Mouse (Mus musculus) adrenal gland, postnatal 14 days (tissue): ENCODE measurements at regions not wholly inside any gene's neighbourhood (a gene's known extent, or its start where the extent isn't known, plus 50 kb on each side); places are given as distances from the start of the nearest gene placed in this dataset.

Experiments
- DNase-seq: peaks from one replicate; pipeline ENCODE4 v3.0.0; 2021; ENCODE audit warnings: mixed read lengths

- DNase-seq: no peak
Observed at GRCm38 (mm10) chr13:54847764-54848183, 58.6 kb downstream of the Tspan17 start.

GRCm38 (mm10) chr13:54851131-54851530 is 62.0 kb downstream of the Tspan17 start:
- no peak for DNase-seq

- no peak for DNase-seq
Observed at GRCm38 (mm10) chr13:54855333-54856238, 66.4 kb downstream of the Tspan17 start.

GRCm38 (mm10) chr13:54862931-54863330 is 73.8 kb downstream of the Tspan17 start:
- no peak for DNase-seq

GRCm38 (mm10) chr13:54864048-54864447 is 74.9 kb downstream of the Tspan17 start:
- DNase-seq: no peak

- DNase-seq: no peak
Observed at GRCm38 (mm10) chr13:54872004-54872403, 77.2 kb upstream of the Unc5a start.

GRCm38 (mm10) chr13:54873882-54874281 is 75.3 kb upstream of the Unc5a start:
- no peak for DNase-seq

- no peak for DNase-seq
Observed at GRCm38 (mm10) chr13:54874291-54875200, 74.7 kb upstream of the Unc5a start.

GRCm38 (mm10) chr13:54876556-54876955 is 72.7 kb upstream of the Unc5a start:
- DNase-seq: peak; percentile 34

- DNase-seq: no peak
Observed at GRCm38 (mm10) chr13:54877656-54878055, 71.6 kb upstream of the Unc5a start.

GRCm38 (mm10) chr13:54879325-54879724 is 69.9 kb upstream of the Unc5a start:
- DNase-seq: peak; percentile 15

- no peak for DNase-seq
Observed at GRCm38 (mm10) chr13:54880204-54880603, 69.0 kb upstream of the Unc5a start.

- DNase-seq: no peak
Observed at GRCm38 (mm10) chr13:54882781-54883180, 66.4 kb upstream of the Unc5a start.

GRCm38 (mm10) chr13:54883748-54884708 is 65.2 kb upstream of the Unc5a start:
- no peak for DNase-seq

GRCm38 (mm10) chr13:54884709-54885460 is 64.3 kb upstream of the Unc5a start:
- no peak for DNase-seq

- DNase-seq: no peak
Observed at GRCm38 (mm10) chr13:54887366-54887921, 61.8 kb upstream of the Unc5a start.

GRCm38 (mm10) chr13:54888021-54888420 is 61.2 kb upstream of the Unc5a start:
- DNase-seq: no peak

- DNase-seq: no peak
Observed at GRCm38 (mm10) chr13:54889684-54890399, 59.4 kb upstream of the Unc5a start.

- no peak for DNase-seq
Observed at GRCm38 (mm10) chr13:54892572-54892971, 56.6 kb upstream of the Unc5a start.

GRCm38 (mm10) chr13:54893651-54894050 is 55.6 kb upstream of the Unc5a start:
- no peak for DNase-seq
